Mouse (Mus musculus): Measurements from ENCODE around the gene Ubtf. TPM values are rescaled to one million over a fixed set of nuclear protein-coding genes. Genes with fewer than 3 reads are reported as not detected.

Gene Ubtf
- polyA plus RNA-seq, 1 experiment: 94.6 TPM

- WGBS: 76% methylated on average over 9 of the region's 9 CpGs
- peaks cover 10% of the 10 kb centered on the region; the same call in 1 of the 2 replicates for H3K4me1 ChIP-seq (ENCODE audit: control insufficient read depth, insufficient read depth, low read length)
- H3K27me3 ChIP-seq (ENCODE audit: control insufficient read depth, insufficient read depth, low read length): no peaks in the 10 kb centered on the region
- TF ChIP-seq POLR2A (IDR thresholded peaks at IDR 0.05; ENCODE audit: borderline replicate concordance, insufficient read depth, low read length) (no peak), CTCF (IDR thresholded peaks at IDR 0.05; ENCODE audit: borderline replicate concordance, insufficient read depth, low read depth, low read length) (no peak)
- H3K27ac ChIP-seq (ENCODE audit: insufficient read depth, low read length): no peak overlapping the region
- DNase-seq: no peak
- no peak overlapping the region for H3K4me3 ChIP-seq (replicated peaks; ENCODE audit: insufficient read depth, low read depth, low read length)
Observed at GRCm38 (mm10) chr11:102308104-102308503, 11.4 kb downstream of the Ubtf start.

- Histone ChIP-seq H3K27ac (ENCODE audit: insufficient read depth, low read length) (no peak overlapping the region), H3K4me3 (replicated peaks; ENCODE audit: insufficient read depth, low read depth, low read length) (no peak overlapping the region), H3K27me3 (ENCODE audit: control insufficient read depth, insufficient read depth, low read length) (no peaks in the 10 kb centered on the region), H3K4me1 (ENCODE audit: control insufficient read depth, insufficient read depth, low read length) (peaks cover 9% of the 10 kb centered on the region; the same call in 1 of the 2 replicates)
- TF ChIP-seq CTCF (IDR thresholded peaks at IDR 0.05; ENCODE audit: borderline replicate concordance, insufficient read depth, low read depth, low read length) (no peak), POLR2A (IDR thresholded peaks at IDR 0.05; ENCODE audit: borderline replicate concordance, insufficient read depth, low read length) (no peak)
- 64% methylated on average over 3 of the region's 3 CpGs for WGBS
- no peak for DNase-seq
Observed at GRCm38 (mm10) chr11:102305359-102305758, 14.2 kb downstream of the Ubtf start.

- DNase-seq: no peak
- Histone ChIP-seq H3K4me3 (replicated peaks; ENCODE audit: insufficient read depth, low read depth, low read length) (no peak overlapping the region), H3K4me1 (ENCODE audit: control insufficient read depth, insufficient read depth, low read length) (no peaks in the 10 kb centered on the region), H3K27me3 (ENCODE audit: control insufficient read depth, insufficient read depth, low read length) (no peaks in the 10 kb centered on the region), H3K27ac (ENCODE audit: insufficient read depth, low read length) (no peak overlapping the region)
- TF ChIP-seq CTCF (IDR thresholded peaks at IDR 0.05; ENCODE audit: borderline replicate concordance, insufficient read depth, low read depth, low read length) (no peak), POLR2A (IDR thresholded peaks at IDR 0.05; ENCODE audit: borderline replicate concordance, insufficient read depth, low read length) (no peak)
- WGBS: 55% methylated on average over 2 of the region's 2 CpGs
Observed at GRCm38 (mm10) chr11:102304141-102304540, 15.4 kb downstream of the Ubtf start.

GRCm38 (mm10) chr11:102299839-102300238 lies 19.7 kb downstream of the Ubtf start:
- WGBS: 4% methylated on average over 1 of the region's 1 CpGs

GRCm38 (mm10) chr11:102297577-102298556 lies 21.7 kb downstream of the Ubtf start:
- WGBS: 27% methylated on average over 27 of the region's 27 CpGs
- Histone ChIP-seq H3K4me1 (ENCODE audit: control insufficient read depth, insufficient read depth, low read length) (peaks cover 11% of the 10 kb centered on the region; the same call in 1 of the 2 replicates), H3K27ac (ENCODE audit: insufficient read depth, low read length) (peak overlapping the region; percentile 88), H3K27me3 (ENCODE audit: control insufficient read depth, insufficient read depth, low read length) (no peaks in the 10 kb centered on the region), H3K4me3 (replicated peaks; ENCODE audit: insufficient read depth, low read depth, low read length) (peak overlapping the region; percentile 93)
- no peak for DNase-seq
- no peak for TF ChIP-seq POLR2A (IDR thresholded peaks at IDR 0.05; ENCODE audit: borderline replicate concordance, insufficient read depth, low read length)
- TF ChIP-seq CTCF (IDR thresholded peaks at IDR 0.05; ENCODE audit: borderline replicate concordance, insufficient read depth, low read depth, low read length): no peak

More at GRCm38 (mm10) chr11:102299839-102300238, 19.7 kb downstream of the Ubtf start:
- Histone ChIP-seq H3K27ac (ENCODE audit: insufficient read depth, low read length) (no peak overlapping the region), H3K4me3 (replicated peaks; ENCODE audit: insufficient read depth, low read depth, low read length) (no peak overlapping the region), H3K27me3 (ENCODE audit: control insufficient read depth, insufficient read depth, low read length) (no peaks in the 10 kb centered on the region), H3K4me1 (ENCODE audit: control insufficient read depth, insufficient read depth, low read length) (peaks cover 7% of the 10 kb centered on the region; the same call in 1 of the 2 replicates)
- DNase-seq: peak in 1 of 2 experiments; percentile 56
- peak; percentile 55 for TF ChIP-seq CTCF (IDR thresholded peaks at IDR 0.05; ENCODE audit: borderline replicate concordance, insufficient read depth, low read depth, low read length)
- no peak for TF ChIP-seq POLR2A (IDR thresholded peaks at IDR 0.05; ENCODE audit: borderline replicate concordance, insufficient read depth, low read length)

- under 1% methylated on average over 76 of the region's 125 CpGs for WGBS
- H3K4me1 ChIP-seq (ENCODE audit: control insufficient read depth, insufficient read depth, low read length): peaks cover 11% of the 10 kb centered on the region; the same call in 1 of the 2 replicates
- TF ChIP-seq POLR2A (IDR thresholded peaks at IDR 0.05; ENCODE audit: borderline replicate concordance, insufficient read depth, low read length) (peak; percentile 72; the same call in 1 of the 2 replicates), CTCF (IDR thresholded peaks at IDR 0.05; ENCODE audit: borderline replicate concordance, insufficient read depth, low read depth, low read length) (no peak)
- H3K4me3 ChIP-seq (replicated peaks; ENCODE audit: insufficient read depth, low read depth, low read length): peak within 1 kb of the TSS; percentile 93
- no peaks in the 10 kb centered on the region for H3K27me3 ChIP-seq (ENCODE audit: control insufficient read depth, insufficient read depth, low read length)
- DNase-seq: peak; percentile 97 to 99
- H3K27ac ChIP-seq (ENCODE audit: insufficient read depth, low read length): peak within 1 kb of the TSS; percentile 88
Observed at GRCm38 (mm10) chr11:102296491-102297472, 22.8 kb downstream of the Ubtf start, which contains the start of gene Atxn7l3. Gene Atxn7l3, minus strand, starts transcription at chr11:102296631.
